Mouse (Mus musculus) liver, postnatal 0 days (tissue): ENCODE measurements around the gene B230307C23Rik.

Experiments used
- CTCF ChIP-seq: sonication (generic); IDR thresholded peaks from 2 replicates; pipeline ENCODE4 v1.5.1; 2016; ENCODE audit warnings: antibody characterized with exemption, low read depth
- EP300 ChIP-seq: IDR thresholded peaks from 2 replicates; pipeline ENCODE4 v1.6.1; 2016; ENCODE audit warnings: antibody characterized with exemption, low read depth, mild to moderate bottlenecking

- no peak for TF ChIP-seq CTCF
- TF ChIP-seq EP300: no peak
Observed at GRCm38 (mm10) chr16:97977722-97978121, 19.4 kb upstream of the B230307C23Rik start.
